Comparison of ENCODE assay signal across 8 mouse cellular contexts in the genomic region with DNA sequence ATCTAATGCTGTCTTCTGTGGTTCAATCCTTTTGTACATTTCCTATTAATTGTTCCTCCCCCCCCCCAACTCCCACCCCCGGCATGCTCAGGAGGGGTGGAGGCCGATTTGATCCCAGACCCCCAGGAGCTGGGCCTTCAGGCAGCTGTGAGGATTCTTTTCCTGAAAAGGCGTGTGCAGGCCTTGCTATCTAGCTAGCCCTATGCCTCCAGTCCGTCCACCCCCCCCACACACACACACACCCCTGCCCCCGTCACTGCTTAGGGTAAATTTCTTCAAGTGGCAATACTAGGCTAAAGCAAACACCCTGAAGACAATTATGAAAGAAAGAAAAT. TPM values are rescaled to one million over a fixed set of nuclear protein-coding genes. Genes with fewer than 3 reads are reported as not detected.
A peak's percentile ranks its signal among the peaks of the same experiment; 100 is the strongest.
DNase-seq lines count a peak whose midpoint lies in the region; ATAC-seq and TF ChIP-seq lines count a peak whose summit lies in the region.

No protein-coding gene starts in this region.

- H3K4me3 ChIP-seq in heart, embryonic 15.5 days: peak overlapping the region; percentile 61
- H3K4me3 ChIP-seq in cortical plate, adult 2 months (ENCODE audit: insufficient read depth, low read length): peak overlapping the region; percentile 61
- H3K4me3 ChIP-seq in hindbrain, postnatal 0 days (ENCODE audit: low read length): peak overlapping the region; percentile 48
- peak overlapping the region; percentile 46 for H3K4me3 ChIP-seq in midbrain, embryonic 15.5 days

- ATAC-seq in heart, embryonic 15.5 days (replicated peaks; ENCODE audit: insufficient number of reproducible peaks, insufficient read depth, low FRiP score, low read depth): no peak
- ATAC-seq in hindbrain, postnatal 0 days: no peak
- ATAC-seq in midbrain, embryonic 15.5 days (replicated peaks): peak; percentile 21; the same call in 1 of the 2 replicates

- H3K36me3 ChIP-seq in heart, embryonic 15.5 days: no peaks in the 10 kb centered on the region
- H3K36me3 ChIP-seq in hindbrain, postnatal 0 days (ENCODE audit: insufficient read depth, low read length): no peaks in the 10 kb centered on the region
- H3K36me3 ChIP-seq in midbrain, embryonic 15.5 days (replicated peaks): no peaks in the 10 kb centered on the region

- TF ChIP-seq CTCF in cortical plate, adult 2 months (IDR thresholded peaks at IDR 0.05; ENCODE audit: extremely low read depth, insufficient read depth, low read length): no peak
- TF ChIP-seq CTCF in hindbrain, postnatal 0 days (IDR thresholded peaks at IDR 0.05; ENCODE audit: low read depth): no peak

- no peak for DNase-seq in heart, adult 9 months (ENCODE audit: low spot score in 2 of 2)
- DNase-seq in hindbrain, postnatal 0 days (ENCODE audit: low spot score): no peak
- DNase-seq in thymus, adult 18-20 months: no peak
- no peak for DNase-seq in ovary, adult 18-20 months (ENCODE audit: low spot score)
- no peak for DNase-seq in testis, postnatal 10 days (ENCODE audit: low spot score)

- peak overlapping the region; percentile 73 for H3K27ac ChIP-seq in heart, embryonic 15.5 days
- no peak overlapping the region for H3K27ac ChIP-seq in cortical plate, adult 2 months (ENCODE audit: insufficient read depth, low read length)
- H3K27ac ChIP-seq in hindbrain, postnatal 0 days: peak overlapping the region; percentile 58
- H3K27ac ChIP-seq in midbrain, embryonic 15.5 days: peak overlapping the region; percentile 43

- TF ChIP-seq POLR2A in cortical plate, adult 2 months (IDR thresholded peaks at IDR 0.05; ENCODE audit: extremely low read depth, insufficient read depth, low read length): no peak

- H3K27me3 ChIP-seq in heart, embryonic 15.5 days: no peaks in the 10 kb centered on the region
- no peaks in the 10 kb centered on the region for H3K27me3 ChIP-seq in hindbrain, postnatal 0 days (ENCODE audit: insufficient read depth, low read length)
- H3K27me3 ChIP-seq in midbrain, embryonic 15.5 days (replicated peaks): no peaks in the 10 kb centered on the region

- H3K4me1 ChIP-seq in heart, embryonic 15.5 days (replicated peaks): peaks cover 10% of the 10 kb centered on the region
- no peaks in the 10 kb centered on the region for H3K4me1 ChIP-seq in cortical plate, adult 2 months (ENCODE audit: control insufficient read depth, insufficient read depth, low read length)
- H3K4me1 ChIP-seq in hindbrain, postnatal 0 days (ENCODE audit: insufficient read depth, low read length): no peaks in the 10 kb centered on the region
- peaks cover 8% of the 10 kb centered on the region; the same call in 1 of the 2 replicates for H3K4me1 ChIP-seq in midbrain, embryonic 15.5 days

- 20% methylated on average over 5 of the region's 5 CpGs for WGBS in heart, embryonic 15.5 days
- WGBS in hindbrain, postnatal 0 days: 12% methylated on average over 5 of the region's 5 CpGs
- 10% methylated on average over 5 of the region's 5 CpGs for WGBS in midbrain, embryonic 15.5 days

- H3K4me2 ChIP-seq in heart, embryonic 15.5 days: peak overlapping the region; percentile 64
- peak overlapping the region; percentile 61 for H3K4me2 ChIP-seq in hindbrain, postnatal 0 days (ENCODE audit: low read depth, low read length)
- peak overlapping the region; percentile 53 for H3K4me2 ChIP-seq in midbrain, embryonic 15.5 days

- peak overlapping the region; percentile 52 for H3K9ac ChIP-seq in heart, embryonic 15.5 days
- peak overlapping the region; percentile 39; the same call in 1 of the 2 replicates for H3K9ac ChIP-seq in hindbrain, postnatal 0 days (replicated peaks; ENCODE audit: low read length)
- 0 out of 2 replicates have a peak overlapping the region, but pooled peaks have one; percentile 17 for H3K9ac ChIP-seq in midbrain, embryonic 15.5 days

- no peaks in the 10 kb centered on the region for H3K9me3 ChIP-seq in heart, embryonic 15.5 days (replicated peaks)
- H3K9me3 ChIP-seq in hindbrain, postnatal 0 days (ENCODE audit: low read length): no peaks in the 10 kb centered on the region
- no peaks in the 10 kb centered on the region for H3K9me3 ChIP-seq in midbrain, embryonic 15.5 days

RNA-seq across cellular contexts. Expression of a gene that starts 2.6 kb away (rescaled TPM):
- polyA plus RNA-seq in heart, embryonic 15.5 days (2015; fragmentation: Nextera tagmentation; extraction: Ambion mirVana): 22.2 and 27.3 TPM in 2 replicates
- polyA plus RNA-seq in cortical plate, adult 2 months (2012; rRNA removed): 67.3 and 68.3 TPM in 2 replicates
- total RNA-seq in hindbrain, postnatal 0 days (2014; rRNA removed): 55.3 and 61.3 TPM in 2 replicates
- 29.1 and 32.2 TPM in 2 replicates for polyA plus RNA-seq in hindbrain, postnatal 0 days (2015; fragmentation: Nextera tagmentation; extraction: Ambion mirVana)
- 44.3 and 45.4 TPM in 2 replicates for polyA plus RNA-seq in midbrain, embryonic 15.5 days (2015; fragmentation: Nextera tagmentation; extraction: Ambion mirVana)

RNA-seq across cellular contexts. Expression of a gene that starts 12.5 kb away (rescaled TPM):
- polyA plus RNA-seq in heart, embryonic 15.5 days (2015; fragmentation: Nextera tagmentation; extraction: Ambion mirVana): 8.0 and 9.7 TPM in 2 replicates
- 11.1 and 12.0 TPM in 2 replicates for polyA plus RNA-seq in cortical plate, adult 2 months (2012; rRNA removed)
- total RNA-seq in hindbrain, postnatal 0 days (2014; rRNA removed): 20.7 and 23.0 TPM in 2 replicates
- 7.1 and 8.7 TPM in 2 replicates for polyA plus RNA-seq in hindbrain, postnatal 0 days (2015; fragmentation: Nextera tagmentation; extraction: Ambion mirVana)
- 16.2 and 17.1 TPM in 2 replicates for polyA plus RNA-seq in midbrain, embryonic 15.5 days (2015; fragmentation: Nextera tagmentation; extraction: Ambion mirVana)
